Mouse (Mus musculus): Measurements from ENCODE around the gene Dnajc16.

GRCm38 (mm10) chr4:141729266-141729665, 61.5 kb downstream of the Dnajc16 start:
- TF ChIP-seq GATA1 (IDR thresholded peaks at IDR 0.05; ENCODE audit: low read length) (no peak), TAL1 (IDR thresholded peaks at IDR 0.05; ENCODE audit: low read length) (no peak)

Data from erythroblast, embryonic 14.5 days (primary cell).